In genomic region chr14:16136187-16136586, GRCm38 (mm10) we compare ENCODE assay signal across 33 mouse cellular contexts.
DNase-seq lines count a peak whose midpoint lies in the region; ATAC-seq and TF ChIP-seq lines count a peak whose summit lies in the region.
"Had no signal": no experiment of that assay in that cellular context is flagged by ENCODE, and none has a peak within 500 bp of the region (broad histone marks: within the 10 kb centered on the region; RNA-seq: fewer than 3 reads in every experiment).

No protein-coding gene starts in this region.

- no peaks in the 10 kb centered on the region for H3K9me3 ChIP-seq in MEL (replicated peaks; ENCODE audit: insufficient read depth, low read length)
- no peaks in the 10 kb centered on the region for H3K9me3 ChIP-seq in intestine, embryonic 15.5 days
- H3K9me3 ChIP-seq: embryonic facial prominence, embryonic 12.5 days; forebrain, embryonic 10.5 days; hindbrain, embryonic 12.5 days; liver, embryonic 12.5 days; megakaryocyte, embryonic 14.5 days; neural tube, embryonic 12.5 days had no signal

- 51% methylated on average over 3 of the region's 3 CpGs for WGBS in kidney, adult 2 months
- WGBS in intestine, embryonic 15.5 days, result 62% methylated on average over 3 of the region's 3 CpGs

- H3K79me2 ChIP-seq in MEL (ENCODE audit: control insufficient read depth, insufficient read depth, low read length, poor library complexity), result no peaks in the 10 kb centered on the region

- no peaks in the 10 kb centered on the region for H3K36me3 ChIP-seq in kidney, adult 2 months (ENCODE audit: control insufficient read depth, insufficient read depth, low read length)
- H3K36me3 ChIP-seq in MEL (ENCODE audit: control insufficient read depth in 1 of 2, insufficient read depth in 2 of 2, low read length in 2 of 2), result no peaks in the 10 kb centered on the region
- H3K36me3 ChIP-seq in intestine, embryonic 15.5 days, result no peaks in the 10 kb centered on the region
- H3K36me3 ChIP-seq: embryonic facial prominence, embryonic 12.5 days; forebrain, embryonic 10.5 days; hindbrain, embryonic 12.5 days; liver, embryonic 12.5 days; neural tube, embryonic 12.5 days had no signal

- no peak overlapping the region for H3K27ac ChIP-seq in kidney, adult 2 months (ENCODE audit: insufficient read depth, low read depth, low read length)
- no peak overlapping the region for H3K27ac ChIP-seq in MEL (ENCODE audit: control insufficient read depth, low read depth, low read length)
- no peak overlapping the region for H3K27ac ChIP-seq in intestine, embryonic 15.5 days
- H3K27ac ChIP-seq: embryonic facial prominence, embryonic 12.5 days; forebrain, embryonic 10.5 days; hindbrain, embryonic 12.5 days; hindbrain, postnatal 0 days; kidney, postnatal 0 days; liver, embryonic 12.5 days; neural tube, embryonic 12.5 days had no signal

- peak; percentile 49 for ATAC-seq in inflammation-experienced regulatory T-cells, adult 6 months
- ATAC-seq in intestine, embryonic 15.5 days, result no peak
- ATAC-seq: forebrain, embryonic 16.5 days; hindbrain, postnatal 0 days; liver, embryonic 12.5 days; liver, postnatal 0 days; lung, postnatal 0 days had no signal

- no peak overlapping the region for H3K9ac ChIP-seq in MEL (ENCODE audit: control insufficient read depth, low read depth, low read length, poor library complexity, severe bottlenecking)
- no peak overlapping the region for H3K9ac ChIP-seq in intestine, embryonic 15.5 days
- H3K9ac ChIP-seq: embryonic facial prominence, embryonic 12.5 days; hindbrain, embryonic 12.5 days; liver, embryonic 12.5 days; liver, postnatal 0 days; neural tube, embryonic 12.5 days had no signal

- no peak for TF ChIP-seq RAD21 in MEL (IDR thresholded peaks at IDR 0.05; ENCODE audit: low read depth, low read length)

- H3K27me3 ChIP-seq in kidney, adult 2 months (replicated peaks; ENCODE audit: control insufficient read depth, insufficient read depth, low read length), result no peaks in the 10 kb centered on the region
- no peaks in the 10 kb centered on the region for H3K27me3 ChIP-seq in MEL (ENCODE audit: control insufficient read depth in 1 of 2, insufficient read depth in 2 of 2, low read length in 2 of 2)
- H3K27me3 ChIP-seq in intestine, embryonic 15.5 days (replicated peaks), result no peaks in the 10 kb centered on the region
- H3K27me3 ChIP-seq: embryonic facial prominence, embryonic 12.5 days; hindbrain, embryonic 12.5 days; liver, embryonic 12.5 days; megakaryocyte, embryonic 14.5 days; neural tube, embryonic 12.5 days had no signal

- peak; percentile 1 for DNase-seq in embryo, embryonic 11 days
- no peak for DNase-seq in embryo, embryonic 9.5 days (ENCODE audit: extremely low spot score)
- peak; percentile 1 for DNase-seq in kidney, adult 2 months
- no peak for DNase-seq in kidney, adult 11 months
- peak; percentile 3 for DNase-seq in MEL (ENCODE audit: low read depth, low spot score)
- no peak for DNase-seq in spleen, postnatal 4 days (ENCODE audit: low spot score in 2 of 2)
- DNase-seq: adrenal gland, adult 8-10 months; cerebellum, adult 11-12 months; cerebellum, adult 9-11 months; gastrocnemius, postnatal 14 days; heart, postnatal 36 days; kidney, postnatal 4 days; layer of hippocampus, postnatal 36 days; left cerebral cortex, postnatal 4 days; liver, postnatal 0 days; lung, postnatal 4 days; midbrain, embryonic 14.5 days; retina, postnatal 1 day; right cerebral cortex, postnatal 25 days; thymus, postnatal 14 days had no signal

- no peaks in the 10 kb centered on the region for H3K4me1 ChIP-seq in kidney, adult 2 months (ENCODE audit: control insufficient read depth, insufficient read depth, low read length)
- no peaks in the 10 kb centered on the region for H3K4me1 ChIP-seq in MEL (ENCODE audit: control insufficient read depth in 1 of 2, insufficient read depth in 2 of 2, low read length in 2 of 2)
- H3K4me1 ChIP-seq in intestine, embryonic 15.5 days (replicated peaks), result no peaks in the 10 kb centered on the region
- H3K4me1 ChIP-seq: embryonic facial prominence, embryonic 12.5 days; hindbrain, embryonic 12.5 days; liver, embryonic 12.5 days; megakaryocyte, embryonic 14.5 days; neural tube, embryonic 12.5 days had no signal

- no peak for TF ChIP-seq CTCF in kidney, adult 2 months (conservative IDR thresholded peaks at IDR 0.05; ENCODE audit: insufficient read depth, insufficient read length, low read depth, low read length)
- TF ChIP-seq CTCF in MEL (IDR thresholded peaks at IDR 0.05 in 2 of 3, conservative IDR thresholded peaks at IDR 0.05 in 1 of 3; ENCODE audit: control insufficient read depth in 1 of 3, insufficient read depth in 1 of 3, low read depth in 2 of 3, low read length in 3 of 3, poor library complexity in 1 of 3, severe bottlenecking in 1 of 3), result no peak

- H3K4me3 ChIP-seq in kidney, adult 2 months (ENCODE audit: insufficient read depth, low read depth, low read length), result no peak overlapping the region
- H3K4me3 ChIP-seq in MEL (ENCODE audit: control insufficient read depth in 1 of 2, insufficient read depth in 1 of 2, low read depth in 2 of 2, low read length in 2 of 2), result no peak overlapping the region
- no peak overlapping the region for H3K4me3 ChIP-seq in intestine, embryonic 15.5 days (replicated peaks)
- H3K4me3 ChIP-seq: embryonic facial prominence, embryonic 12.5 days; forebrain, embryonic 10.5 days; hindbrain, embryonic 12.5 days; liver, embryonic 12.5 days; megakaryocyte, embryonic 14.5 days; neural tube, embryonic 12.5 days had no signal

- no peak for TF ChIP-seq POLR2A in kidney, adult 2 months (IDR thresholded peaks at IDR 0.05; ENCODE audit: low read depth, low read length)
- TF ChIP-seq POLR2A in MEL (IDR thresholded peaks at IDR 0.05; ENCODE audit: control insufficient read depth in 1 of 2, insufficient read depth in 1 of 2, low read depth in 1 of 2, low read length in 2 of 2, poor library complexity in 1 of 2), result no peak

- TF ChIP-seq EP300 in MEL (IDR thresholded peaks at IDR 0.05; ENCODE audit: low read depth in 1 of 2, low read length in 2 of 2), result no peak

- H3K4me2 ChIP-seq in intestine, embryonic 15.5 days (replicated peaks), result no peak overlapping the region
- H3K4me2 ChIP-seq: embryonic facial prominence, embryonic 12.5 days; heart, embryonic 11.5 days; hindbrain, embryonic 12.5 days; liver, embryonic 12.5 days; neural tube, embryonic 12.5 days had no signal

TF ChIP-seq in MEL, 35 proteins besides CTCF, POLR2A, EP300 and RAD21:
- TF ChIP-seq SMC3 (IDR thresholded peaks at IDR 0.05; ENCODE audit: low read depth, low read length), result no peak
- no peak for TF ChIP-seq ZMIZ1 (IDR thresholded peaks at IDR 0.05; ENCODE audit: low read depth, low read length)
- no peak for TF ChIP-seq ZNF384 (IDR thresholded peaks at IDR 0.05; ENCODE audit: low read depth, low read length)
- TF ChIP-seq MAFK (IDR thresholded peaks at IDR 0.05; ENCODE audit: borderline replicate concordance, low read depth, low read length), result no peak
- no peak for TF ChIP-seq TAL1 (IDR thresholded peaks at IDR 0.05; ENCODE audit: low read length)
- no peak for TF ChIP-seq POLR2AphosphoS2 (IDR thresholded peaks at IDR 0.05; ENCODE audit: low read length)
- no peak for TF ChIP-seq TBP (IDR thresholded peaks at IDR 0.05; ENCODE audit: low read depth, low read length)
- no peak for TF ChIP-seq MAX (IDR thresholded peaks at IDR 0.05; ENCODE audit: low read length)
- TF ChIP-seq CHD1 (IDR thresholded peaks at IDR 0.05; ENCODE audit: low read depth, low read length), result no peak
- no peak for TF ChIP-seq RCOR1 (IDR thresholded peaks at IDR 0.05; ENCODE audit: low read depth, low read length)
- no peak for TF ChIP-seq MEF2A (IDR thresholded peaks at IDR 0.05; ENCODE audit: extremely low read depth, insufficient replicate concordance, low read depth, low read length, poor library complexity, severe bottlenecking)
- no peak for TF ChIP-seq ETS1 (IDR thresholded peaks at IDR 0.05; ENCODE audit: low read depth, low read length)
- TF ChIP-seq NRF1 (IDR thresholded peaks at IDR 0.05; ENCODE audit: insufficient read depth, low read depth, low read length, poor library complexity, severe bottlenecking), result no peak
- TF ChIP-seq SIN3A (IDR thresholded peaks at IDR 0.05; ENCODE audit: low read length), result no peak
- TF ChIP-seq UBTF (IDR thresholded peaks at IDR 0.05; ENCODE audit: borderline replicate concordance, insufficient read depth, low read depth, low read length), result no peak
- no peak for TF ChIP-seq BHLHE40 (IDR thresholded peaks at IDR 0.05; ENCODE audit: borderline replicate concordance, low read depth, low read length)

Comparison
In these comparisons a context has a peak if more than half of its experiments do, and no peak if none do; other contexts are left out.
1. DNase-seq: peak in embryo, embryonic 11 days (single experiment), kidney, adult 2 months (single experiment) and MEL (single experiment); none in embryo, embryonic 9.5 days (single experiment), kidney, adult 11 months (single experiment) and spleen, postnatal 4 days (0 of 2).